Mouse (Mus musculus) testis, adult 2 months (tissue): ENCODE results near the gene Gabrg3.

Source experiments
- CTCF ChIP-seq: fragments of 200-500 bp; IDR thresholded peaks from 2 replicates; pipeline ENCODE4 v1.5.1; 2012; ENCODE audit warnings: low read depth, mild to moderate bottlenecking, inconsistent platforms, low read length, moderate library complexity; ENCODE audit not compliant: control insufficient read depth, insufficient read depth, insufficient replicate concordance
- POLR2A ChIP-seq: fragments of 200-500 bp; IDR thresholded peaks from 2 replicates; pipeline ENCODE4 v1.6.1; 2012; ENCODE audit warnings: low read depth, mild to moderate bottlenecking, inconsistent platforms, low read length, moderate library complexity; ENCODE audit not compliant: control insufficient read depth

- no peak for TF ChIP-seq POLR2A
- TF ChIP-seq CTCF = no peak
Observed at GRCm38 (mm10) chr7:57341910-57342309, 45.1 kb downstream of the Gabrg3 start.
